Mouse (Mus musculus) embryonic facial prominence, embryonic 14.5 days (tissue): ENCODE data around the gene Ddx55. TPM values are rescaled to one million over a fixed set of nuclear protein-coding genes. Genes with fewer than 3 reads are reported as not detected.
"Not testable (repeated sequence)": the region's sequence is repeated elsewhere in the genome, so short reads cannot be mapped to it uniquely, and the experiment has no call there.

Experiments
- ATAC-seq: fragments of 200-750 bp; cut with Nextera tagmentation; 2 replicates; pipeline ENCODE4 v1.8.0; 2017; ENCODE audit warnings: low read depth, moderate number of reproducible peaks, moderate TSS enrichment
- DNase-seq: peaks from one replicate; pipeline ENCODE4 v3.0.0-alpha.2; 2015; ENCODE audit warnings: low spot score
- H3K27ac ChIP-seq: fragments of 300-500 bp; sonication (generic); replicated peaks from 2 replicates; pipeline ENCODE4 v1.5.1; 2014; ENCODE audit warnings: low read depth, mild to moderate bottlenecking, low read length, moderate library complexity
- H3K27me3 ChIP-seq: fragments of 300-500 bp; sonication (generic); replicated peaks from 2 replicates; pipeline ENCODE4 v1.6.1; 2014; ENCODE audit warnings: low read length; ENCODE audit not compliant: control insufficient read depth, insufficient read depth
- H3K36me3 ChIP-seq: fragments of 300-500 bp; sonication (generic); 2 replicates; pipeline ENCODE4 v1.6.1; 2014; ENCODE audit warnings: low read length, mixed read lengths; ENCODE audit not compliant: control insufficient read depth, insufficient read depth
- H3K4me1 ChIP-seq: fragments of 300-500 bp; sonication (generic); 2 replicates; pipeline ENCODE4 v1.6.1; 2014; ENCODE audit warnings: antibody characterized with exemption, low read length; ENCODE audit not compliant: control insufficient read depth, insufficient read depth
- H3K4me2 ChIP-seq: fragments of 300-500 bp; sonication (generic); 2 replicates; pipeline ENCODE4 v1.6.1; 2014; ENCODE audit warnings: low read depth, mild to moderate bottlenecking, low read length, moderate library complexity, mixed read lengths
- H3K4me3 ChIP-seq: fragments of 300-500 bp; sonication (generic); 2 replicates; pipeline ENCODE4 v1.5.1; 2014; ENCODE audit warnings: low read depth, mild to moderate bottlenecking, low read length
- H3K9ac ChIP-seq: fragments of 300-500 bp; sonication (generic); 2 replicates; pipeline ENCODE4 v1.6.1; 2014; ENCODE audit warnings: low read depth, mild to moderate bottlenecking, low read length, moderate library complexity, mixed read lengths
- H3K9me3 ChIP-seq: fragments of 300-500 bp; sonication (generic); 2 replicates; pipeline ENCODE4 v1.6.1; 2016; ENCODE audit warnings: low read length; ENCODE audit not compliant: control insufficient read depth
- WGBS: fragments of 180-500 bp; shearing (Covaris S2); extraction: QIAGEN DNeasy Blood & Tissue Kit; methylation state at CpG from one replicate; pipeline ENCODE4 v1.1.7; 2014; 5-methylcytosine and 5-hydroxymethylcytosine counted together
- polyA plus RNA-seq: library from polyadenylated mRNA; unstranded; fragments of >200 nt; fragmentation: Nextera tagmentation; extraction: Ambion mirVana; gene quantifications from 2 replicates; pipeline ENCODE4 v1.2.1, GENCODE M21; 2014

Gene Ddx55
- polyA plus RNA-seq, 1 experiment from 2014 or later, result 8.5 TPM

DNA sequence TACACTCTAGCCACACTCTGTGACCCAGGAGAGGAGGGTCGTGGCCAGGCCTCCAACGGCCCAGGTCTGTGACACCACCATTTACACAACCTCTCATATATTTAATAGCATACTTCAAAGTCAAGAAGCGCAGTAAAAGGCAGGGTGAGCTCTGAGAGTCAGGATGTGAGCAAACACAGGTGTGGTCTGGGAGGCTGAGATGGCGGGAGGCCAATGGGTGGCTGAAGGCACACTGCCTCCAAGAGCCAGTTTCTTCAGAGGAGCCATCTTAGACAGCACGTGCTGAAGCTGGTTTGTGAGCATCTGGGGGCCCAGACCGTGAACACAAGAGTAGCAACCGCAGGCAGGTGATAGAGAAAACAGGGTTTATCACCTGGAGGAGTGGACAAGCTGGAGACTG is 22.8 kb downstream of the Ddx55 start:
- no peaks in the 10 kb centered on the region for H3K27me3 ChIP-seq
- no peak overlapping the region for H3K9ac ChIP-seq
- 96% methylated on average over 7 of the region's 7 CpGs for WGBS
- peaks cover 69% of the 10 kb centered on the region for H3K36me3 ChIP-seq
- ATAC-seq, result no peak
- peaks cover 14% of the 10 kb centered on the region for H3K4me1 ChIP-seq
- H3K9me3 ChIP-seq, result no peaks in the 10 kb centered on the region
- no peak overlapping the region for H3K4me2 ChIP-seq
- no peak overlapping the region for H3K4me3 ChIP-seq
- no peak overlapping the region for H3K27ac ChIP-seq
- DNase-seq, result no peak

DNA sequence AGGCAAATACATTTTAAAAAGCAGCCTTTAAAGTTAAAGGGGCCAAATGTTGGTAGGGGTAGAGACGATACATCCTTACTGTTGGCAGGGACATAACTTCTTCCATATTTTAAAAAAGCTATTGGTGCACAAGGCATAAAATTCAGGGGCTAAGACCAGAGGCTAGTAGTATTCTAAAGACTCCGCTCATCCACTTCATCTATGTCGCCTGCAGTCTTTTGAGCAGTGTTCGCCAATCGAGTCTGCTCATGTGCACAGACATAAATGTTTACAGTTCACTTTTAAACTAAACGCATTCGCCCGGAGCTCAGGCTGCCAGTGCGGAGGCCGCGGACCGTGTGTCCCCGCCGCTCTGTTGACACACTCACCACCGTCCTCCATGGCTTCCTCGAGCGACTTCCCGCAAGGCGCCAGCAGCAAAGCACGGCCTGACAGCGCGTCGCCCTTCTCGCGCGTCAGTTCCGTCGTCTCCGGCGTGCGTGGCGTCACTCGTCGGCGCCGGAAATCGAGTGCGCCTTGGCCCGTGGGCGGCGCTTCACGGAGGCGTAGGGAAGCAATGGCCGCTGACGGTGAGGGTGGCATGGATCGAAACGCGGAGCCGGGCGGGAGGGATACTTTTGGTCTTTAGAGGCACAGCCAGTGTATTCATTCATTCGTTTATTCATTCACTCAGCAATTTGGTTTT is 26.1 kb downstream of the Ddx55 start, which contains the start of the genes Eif2b1 and Gtf2h3:
Gene Eif2b1, minus strand, starts transcription at position 499 of the 685 bp plus-strand sequence.
Gene Gtf2h3, plus strand, starts transcription at position 508 of the 685 bp plus-strand sequence.
- Histone ChIP-seq H3K4me1 (peaks cover 14% of the 10 kb centered on the region), H3K9ac (peak within 1 kb of the TSS; percentile 75), H3K36me3 (peaks cover 50% of the 10 kb centered on the region), H3K27me3 (no peaks in the 10 kb centered on the region), H3K4me3 (peak within 1 kb of the TSS; percentile 68), H3K4me2 (peak within 1 kb of the TSS; percentile 90), H3K9me3 (no peaks in the 10 kb centered on the region), H3K27ac (no peak within 1 kb of the TSS; the same call in 1 of the 2 replicates)
- WGBS, result 2% methylated on average over 41 of the region's 51 CpGs
- DNase-seq (peak; percentile 96), ATAC-seq (peak; percentile 95)

DNA sequence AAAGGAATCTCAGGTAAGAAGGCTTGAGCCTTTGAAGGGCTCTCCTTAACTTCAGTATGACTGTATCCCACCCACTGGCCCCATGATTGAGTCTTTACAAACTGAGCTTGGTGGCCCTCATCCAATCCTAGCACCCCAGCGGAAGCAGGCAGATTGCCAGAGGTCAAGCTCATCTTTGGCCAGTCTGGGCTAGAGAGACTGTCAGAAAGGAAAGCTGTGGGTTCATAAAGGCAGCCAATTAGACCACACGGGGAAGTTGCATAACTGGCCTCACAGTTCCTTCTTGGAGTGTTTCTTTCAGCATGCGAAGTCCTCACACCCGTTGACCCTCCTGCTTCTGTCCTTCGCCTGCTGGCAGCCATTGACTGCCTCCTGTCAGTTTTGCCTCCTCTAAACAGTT is 29.9 kb downstream of the Ddx55 start:
- WGBS, result 88% methylated on average over 5 of the region's 5 CpGs

DNA sequence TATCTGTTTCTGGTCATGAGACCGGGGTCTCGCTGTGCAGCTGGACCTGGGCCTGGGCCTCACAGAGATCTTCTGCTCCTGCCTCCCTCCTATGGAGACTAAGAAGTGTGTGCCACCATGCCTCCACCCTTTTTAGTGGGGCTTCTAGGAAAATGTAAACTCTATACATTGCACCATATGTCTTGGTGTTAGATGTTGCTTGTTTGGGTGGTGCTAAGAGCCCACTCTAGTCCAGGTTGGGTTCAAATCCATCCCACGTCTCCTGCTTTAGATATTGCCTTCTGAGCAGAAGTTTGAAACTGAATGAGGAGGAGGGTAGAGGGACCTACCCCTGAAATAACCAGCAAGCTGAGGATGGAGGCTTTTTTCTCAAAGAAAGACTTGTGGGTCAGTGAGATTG is 40.1 kb downstream of the Ddx55 start:
- no peak for ATAC-seq

More for the DNA sequence above, 29.9 kb downstream of the Ddx55 start:
- ATAC-seq (no peak), DNase-seq (no peak)
- peaks cover 14% of the 10 kb centered on the region for H3K4me1 ChIP-seq
- H3K27ac ChIP-seq, result no peak overlapping the region
- H3K9me3 ChIP-seq, result no peaks in the 10 kb centered on the region
- H3K4me3 ChIP-seq, result no peak overlapping the region
- H3K4me2 ChIP-seq, result no peak overlapping the region
- no peak overlapping the region for H3K9ac ChIP-seq
- peaks cover 53% of the 10 kb centered on the region for H3K36me3 ChIP-seq
- H3K27me3 ChIP-seq, result no peaks in the 10 kb centered on the region

DNA sequence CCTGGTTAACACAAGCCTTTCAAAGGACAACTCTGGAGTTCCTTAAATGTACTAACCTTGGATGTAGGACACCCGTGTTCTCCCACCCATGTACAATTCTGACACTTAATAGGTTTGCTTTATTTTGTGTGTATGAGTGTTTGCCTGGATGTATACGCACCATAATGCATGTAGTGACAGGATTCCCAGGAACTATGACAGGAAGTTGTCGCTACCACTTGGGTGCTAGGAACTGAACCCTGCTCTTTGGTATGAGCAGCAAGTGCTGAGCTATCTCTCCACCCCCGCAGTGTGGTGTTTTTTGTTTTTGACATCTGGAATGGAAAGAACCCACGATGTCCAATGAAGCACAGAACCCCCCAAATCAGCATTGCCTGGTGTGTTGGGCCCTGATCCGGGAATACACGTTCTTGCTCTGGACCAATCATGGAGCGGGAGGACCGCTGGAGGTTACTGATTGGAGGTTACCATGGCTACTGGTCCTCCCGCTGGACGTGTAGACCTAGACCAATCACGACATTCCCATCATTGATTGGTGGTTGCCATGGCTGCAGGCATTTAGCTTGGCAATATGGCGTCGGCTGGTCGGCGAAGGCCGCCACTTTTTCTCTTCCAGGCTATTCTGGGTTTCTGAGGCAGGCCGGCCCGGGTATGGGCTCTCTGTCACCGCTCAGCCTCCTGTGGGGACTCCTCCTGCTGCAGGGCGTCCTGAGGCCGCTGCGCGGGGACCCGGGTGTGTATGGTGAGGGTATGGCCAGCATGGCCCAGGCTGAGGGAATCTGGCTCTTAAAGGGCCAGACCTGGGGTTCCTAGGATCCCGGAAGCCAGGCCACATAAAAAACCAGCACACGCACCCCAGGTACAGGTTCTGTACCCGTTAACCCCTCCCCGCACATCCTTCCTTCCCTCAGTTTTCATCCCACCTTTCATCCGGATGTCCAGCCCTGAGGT is 45.8 kb downstream of the Ddx55 start:
- H3K27me3 ChIP-seq, result no peaks in the 10 kb centered on the region
- peaks cover 39% of the 10 kb centered on the region for H3K36me3 ChIP-seq
- ATAC-seq (peak; percentile 100), DNase-seq (peak; percentile 100)
- peak overlapping the region; percentile 78 for H3K4me2 ChIP-seq
- peak overlapping the region; percentile 67 for H3K4me3 ChIP-seq
- H3K27ac ChIP-seq, result no peak overlapping the region; the same call in 1 of the 2 replicates
- peak overlapping the region; percentile 69 for H3K9ac ChIP-seq
- H3K4me1 ChIP-seq, result no peaks in the 10 kb centered on the region
- H3K9me3 ChIP-seq, result no peaks in the 10 kb centered on the region
- 6% methylated on average over 30 of the region's 30 CpGs for WGBS

More for the DNA sequence above, 40.1 kb downstream of the Ddx55 start:
- Histone ChIP-seq H3K27me3 (no peaks in the 10 kb centered on the region), H3K9me3 (no peaks in the 10 kb centered on the region), H3K4me1 (no peaks in the 10 kb centered on the region), H3K9ac (no peak overlapping the region), H3K36me3 (peaks cover 87% of the 10 kb centered on the region), H3K27ac (no peak overlapping the region), H3K4me3 (no peak overlapping the region), H3K4me2 (no peak overlapping the region)
- whole genome bisulfite sequencing, result 88% methylated on average over 3 of the region's 3 CpGs
- no peak for DNase-seq

DNA sequence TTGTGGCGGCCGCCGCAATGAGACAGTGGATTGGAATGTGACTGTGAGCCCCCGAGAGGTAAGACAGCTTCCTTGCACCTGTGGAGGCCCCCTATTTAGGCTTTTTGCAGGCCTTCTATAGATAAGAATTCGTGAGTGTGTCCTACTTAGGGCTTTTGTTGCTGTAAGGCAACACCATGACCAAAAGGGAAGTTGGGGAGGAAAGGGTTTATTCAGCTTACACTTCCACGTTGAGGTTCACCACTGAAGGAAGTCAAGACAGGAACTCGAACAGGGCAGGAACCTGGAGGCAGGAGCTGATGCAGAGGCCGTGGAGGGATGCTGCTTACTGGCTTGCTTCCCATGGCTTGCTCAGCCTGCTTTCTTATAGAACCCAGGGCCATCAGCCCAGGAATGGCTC is 47.1 kb downstream of the Ddx55 start:
- not testable (repeated sequence) for H3K4me3 ChIP-seq, H3K9me3 ChIP-seq, DNase-seq, H3K4me2 ChIP-seq, H3K27me3 ChIP-seq, H3K27ac ChIP-seq, H3K4me1 ChIP-seq, H3K9ac ChIP-seq, ATAC-seq
- WGBS, result 53% methylated on average over 8 of the region's 8 CpGs
- H3K36me3 ChIP-seq, result peaks cover 30% of the 10 kb centered on the region

DNA sequence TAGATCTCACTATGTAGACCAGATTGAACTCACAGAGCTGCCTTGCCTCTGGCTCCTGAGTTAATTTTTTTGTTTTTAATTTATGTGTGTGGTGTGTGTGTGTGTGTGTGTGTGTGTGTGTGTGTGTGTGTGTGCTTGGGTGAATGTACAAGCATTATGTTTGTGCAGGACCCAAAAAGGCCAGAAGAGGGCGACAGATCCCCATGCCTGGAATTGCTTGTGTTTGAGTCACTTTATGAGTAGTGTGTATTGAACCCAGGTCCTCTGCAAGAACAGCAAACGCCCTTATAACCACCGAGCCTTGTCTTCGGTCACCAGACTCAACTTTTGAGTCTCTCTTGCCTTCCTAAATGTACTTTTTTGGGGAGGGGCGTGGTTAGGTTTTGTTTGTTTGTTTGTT is 49.7 kb downstream of the Ddx55 start:
- ATAC-seq, result no peak
- no peak overlapping the region for H3K27ac ChIP-seq
- H3K4me1 ChIP-seq, result no peaks in the 10 kb centered on the region
- H3K4me3 ChIP-seq, result no peak overlapping the region
- H3K9me3 ChIP-seq, result no peaks in the 10 kb centered on the region
- no peak overlapping the region for H3K9ac ChIP-seq
- H3K27me3 ChIP-seq, result no peaks in the 10 kb centered on the region
- whole genome bisulfite sequencing, result 67% methylated on average over 5 of the region's 5 CpGs
- H3K36me3 ChIP-seq, result peaks cover 6% of the 10 kb centered on the region; the same call in 1 of the 2 replicates
- peak; percentile 16 for DNase-seq
- H3K4me2 ChIP-seq, result no peak overlapping the region

DNA sequence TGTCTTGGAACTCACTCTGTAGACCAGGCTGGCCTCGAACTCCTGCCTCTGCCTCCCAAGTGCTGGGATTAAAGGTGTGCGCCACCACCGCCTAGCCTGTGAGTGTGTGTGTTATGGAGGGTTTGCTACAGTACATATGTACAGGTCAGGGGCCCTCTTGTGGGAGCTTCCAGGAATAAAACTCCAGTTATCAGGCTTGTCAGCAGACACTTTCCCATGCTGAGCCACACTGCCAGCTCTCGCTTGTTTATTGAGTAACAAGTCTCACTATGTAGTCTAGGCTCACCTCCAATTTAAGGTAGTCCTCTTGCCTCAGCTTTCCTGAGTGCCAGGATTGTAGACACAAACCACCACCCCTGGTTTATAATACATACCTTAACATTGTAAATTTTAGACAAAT is 51.6 kb downstream of the Ddx55 start:
- Histone ChIP-seq H3K27ac (no peak overlapping the region), H3K4me2 (no peak overlapping the region), H3K4me1 (no peaks in the 10 kb centered on the region), H3K4me3 (no peak overlapping the region), H3K36me3 (0 out of 2 replicates have a peak, but pooled peaks cover 10% of the 10 kb centered on the region), H3K9me3 (no peaks in the 10 kb centered on the region), H3K27me3 (no peaks in the 10 kb centered on the region), H3K9ac (no peak overlapping the region)
- DNase-seq (no peak), ATAC-seq (no peak)
- WGBS, result 80% methylated on average over 4 of the region's 4 CpGs
